Mouse (Mus musculus) layer of hippocampus, adult 6 months (tissue): Measurements from ENCODE around the gene Tmem158. TPM values are rescaled to one million over a fixed set of nuclear protein-coding genes. Genes with fewer than 3 reads are reported as not detected.

Source experiments
- long read RNA-seq, 2 experiments: library from polyadenylated mRNA; unstranded; transcript quantifications; one replicate each; pipeline ENCODE4 v2.0.0; 2019 to 2020
- polyA plus RNA-seq: library from polyadenylated mRNA; unstranded; fragments of <200 nt; fragmentation: Nextera tagmentation; gene quantifications from 2 replicates; pipeline ENCODE4 v1.2.3, GENCODE M21; 2021

The Tmem158 gene
- 14.1 and 21.1 TPM in 2 replicates for polyA plus RNA-seq
- long read RNA-seq, experiment 1, transcript Tmem158-201 (1 exons, 1,712 nt), result major isoform, 54 of 54 reads
- long read RNA-seq, experiment 1, partial matches to known transcripts, result 0 of 54 reads
- long read RNA-seq, experiment 1, other reads (novel, unspliced or antisense), result 0 of 54 reads
- long read RNA-seq, experiment 2, transcript Tmem158-201 (1 exons, 1,712 nt), result major isoform, 282 of 282 reads
- long read RNA-seq, experiment 2, partial matches to known transcripts, result 0 of 282 reads
- long read RNA-seq, experiment 2, other reads (novel, unspliced or antisense), result 0 of 282 reads

GRCm38 (mm10) chr9:123260611-123261021 is at the start of gene Tmem158:
Gene Tmem158 (minus strand): TSS chr9:123260764.

GRCm38 (mm10) chr9:123215621-123216440 is 44.7 kb downstream of the Tmem158 start, which contains the start of gene Cdcp1:
Gene Cdcp1 (minus strand): TSS chr9:123216038.

Other genes with a start within 250 kb of the Tmem158 start
- 44.5 and 46.6 TPM in 2 replicates for gene Tmem42, start 239.4 kb downstream of the Tmem158 start, polyA plus RNA-seq
- 0.29 and 0.43 TPM in 2 replicates for gene Tgm4, start 226.0 kb downstream of the Tmem158 start, polyA plus RNA-seq
- 56.5 and 67.5 TPM in 2 replicates for gene Zdhhc3, start 147.6 kb downstream of the Tmem158 start, polyA plus RNA-seq
- gene Exosc7, start 147.5 kb downstream of the Tmem158 start, polyA plus RNA-seq, result 72.1 and 73.4 TPM in 2 replicates
- gene Clec3b, start 109.8 kb downstream of the Tmem158 start, polyA plus RNA-seq, result not detected in 2 replicates
- gene Cdcp1, start 44.7 kb downstream of the Tmem158 start, polyA plus RNA-seq, result 0.05 and 0.10 TPM in 2 replicates
- 127 and 154 TPM in 2 replicates for gene Lars2, start 106.2 kb upstream of the Tmem158 start, polyA plus RNA-seq
- 4.8 and 6.3 TPM in 2 replicates for gene Limd1, start 217.9 kb upstream of the Tmem158 start, polyA plus RNA-seq